Mouse (Mus musculus) megakaryocyte, embryonic 14.5 days (primary cell): ENCODE measurements around the gene Zg16.

Experiments
- FLI1 ChIP-seq: IDR thresholded peaks from 2 replicates; pipeline ENCODE4 v1.6.1; 2012; ENCODE audit warnings: low read length, inconsistent platforms, mixed read lengths
- GATA1 ChIP-seq: IDR thresholded peaks from 3 replicates; pipeline ENCODE4 v1.6.1; 2012; ENCODE audit warnings: mixed read lengths, low read length, inconsistent platforms, borderline replicate concordance

- TF ChIP-seq GATA1 (no peak), FLI1 (no peak)
These were observed 16.2 kb downstream of the Zg16 start for GRCm38 (mm10) chr7:127070871-127071413.
